Mouse (Mus musculus): Measurements from ENCODE around the gene Ethe1.
"Not testable (repeated sequence)": the region's sequence is repeated elsewhere in the genome, so short reads cannot be mapped to it uniquely, and the experiment has no call there.

Gene Ethe1

GRCm38 (mm10) chr7:24614816-24615215, 27.5 kb downstream of the Ethe1 start:
- DNase-seq, result no peak

- DNase-seq, result no peak
Observed at GRCm38 (mm10) chr7:24617763-24618162, 30.4 kb downstream of the Ethe1 start.

GRCm38 (mm10) chr7:24618374-24618773, 31.0 kb downstream of the Ethe1 start:
- DNase-seq, result not testable (repeated sequence)

GRCm38 (mm10) chr7:24619671-24620397, 32.5 kb downstream of the Ethe1 start:
- no peak for DNase-seq

- DNase-seq, result no peak
Observed at GRCm38 (mm10) chr7:24621193-24621592, 33.9 kb downstream of the Ethe1 start.

- DNase-seq, result no peak
Observed at GRCm38 (mm10) chr7:24622967-24623366, 35.6 kb downstream of the Ethe1 start.

- DNase-seq, result peak; percentile 38
Observed at GRCm38 (mm10) chr7:24628685-24629610, 41.6 kb downstream of the Ethe1 start.

- no peak for DNase-seq
Observed at GRCm38 (mm10) chr7:24629672-24630071, 42.3 kb downstream of the Ethe1 start.

- DNase-seq, result no peak
Observed at GRCm38 (mm10) chr7:24630116-24630880, 43.0 kb downstream of the Ethe1 start.

GRCm38 (mm10) chr7:24636264-24636663, 48.9 kb downstream of the Ethe1 start, which contains the start of gene Lypd3:
TSS of gene Lypd3 (plus strand) at chr7:24636550.
- no peak for DNase-seq

GRCm38 (mm10) chr7:24637046-24637445, 49.7 kb downstream of the Ethe1 start:
- no peak for DNase-seq

GRCm38 (mm10) chr7:24638026-24638856, 50.9 kb downstream of the Ethe1 start:
- no peak for DNase-seq

GRCm38 (mm10) chr7:24640450-24640849, 53.1 kb downstream of the Ethe1 start:
- DNase-seq, result no peak

GRCm38 (mm10) chr7:24642491-24642890, 55.1 kb downstream of the Ethe1 start:
- peak; percentile 43 for DNase-seq

- no peak for DNase-seq
Observed at GRCm38 (mm10) chr7:24644492-24644891, 57.1 kb downstream of the Ethe1 start.

- DNase-seq, result no peak
Observed at GRCm38 (mm10) chr7:24644996-24645395, 57.7 kb downstream of the Ethe1 start.

- no peak for DNase-seq
Observed at GRCm38 (mm10) chr7:24646486-24646885, 59.1 kb downstream of the Ethe1 start.

GRCm38 (mm10) chr7:24653681-24654080, 66.3 kb downstream of the Ethe1 start:
- DNase-seq, result peak; percentile 21

Data from right cerebral cortex, postnatal 14 days (tissue).